Mouse (Mus musculus): ENCODE results near the gene Gtdc1.

Gtdc1 gene

DNA sequence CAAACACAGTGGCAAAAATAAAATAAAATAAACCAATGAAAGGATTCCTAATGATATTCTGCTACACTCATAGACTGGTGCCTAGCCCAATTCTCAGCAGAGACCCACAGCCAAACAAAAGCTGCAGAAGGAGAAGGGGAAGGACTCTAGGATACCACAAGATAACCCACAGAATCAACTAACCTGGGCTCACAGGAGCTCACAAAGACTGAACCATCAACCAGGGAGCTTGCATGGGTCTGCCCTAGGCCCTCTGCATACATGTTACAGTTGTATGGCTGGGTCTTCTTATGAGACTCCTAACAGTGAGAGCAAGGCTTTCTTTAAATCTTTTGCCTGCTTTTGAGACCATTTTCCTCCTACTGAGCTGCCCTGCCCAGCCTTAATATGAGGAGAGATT is 2.8 kb downstream of the Gtdc1 start:
- DNase-seq (ENCODE audit: low spot score in 2 of 2), result no peak

GRCm38 (mm10) chr2:44923056-44923883 is 4.2 kb downstream of the Gtdc1 start:
- DNase-seq (ENCODE audit: low spot score in 2 of 2), result no peak

GRCm38 (mm10) chr2:44922500-44922899 is 5.0 kb downstream of the Gtdc1 start:
- no peak for DNase-seq (ENCODE audit: low spot score in 2 of 2)

GRCm38 (mm10) chr2:44920471-44920870 is 7.0 kb downstream of the Gtdc1 start:
- DNase-seq (ENCODE audit: low spot score in 2 of 2), result no peak

DNA sequence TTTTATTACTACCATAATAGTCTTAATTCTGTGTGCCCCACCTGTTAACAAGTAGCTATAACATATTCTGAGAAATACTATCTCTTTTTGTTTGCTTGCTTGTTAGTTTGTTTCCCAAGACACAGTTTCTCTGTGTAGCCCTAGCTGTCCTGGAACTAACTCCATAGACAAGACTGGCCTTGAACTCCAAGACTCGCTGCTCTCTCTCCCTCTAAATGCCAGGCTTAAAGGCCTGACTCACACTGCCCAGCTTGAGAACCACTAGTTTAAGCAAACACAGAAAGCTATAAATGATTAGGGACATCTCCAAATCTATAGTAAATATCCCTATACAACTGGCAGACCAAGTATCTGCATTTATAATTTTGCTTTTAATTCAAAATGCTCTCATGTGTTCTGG is 8.1 kb downstream of the Gtdc1 start:
- DNase-seq (ENCODE audit: low spot score in 2 of 2), result no peak

DNA sequence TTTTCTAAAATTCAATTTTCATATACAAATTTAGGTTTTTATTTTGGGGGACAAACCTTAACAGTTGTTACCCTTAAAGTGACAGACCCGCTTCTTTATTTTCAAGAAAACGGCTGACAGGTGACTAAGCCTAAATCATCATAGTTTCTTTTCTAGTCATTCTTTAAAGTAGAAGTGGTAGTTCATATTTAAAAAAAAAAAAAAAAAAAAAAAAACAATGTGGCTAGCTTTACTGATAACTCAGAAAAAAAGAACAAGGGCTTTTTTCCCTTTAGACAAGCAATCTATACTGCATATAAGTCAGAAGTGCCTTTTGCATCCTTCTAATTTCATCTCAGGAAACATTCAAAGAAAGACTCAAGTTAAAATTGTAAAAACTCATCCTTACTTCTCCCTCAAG is 8.7 kb downstream of the Gtdc1 start:
- no peak for DNase-seq (ENCODE audit: low spot score in 2 of 2)

GRCm38 (mm10) chr2:44916286-44916685 is 11.2 kb downstream of the Gtdc1 start:
- no peak for DNase-seq (ENCODE audit: low spot score in 2 of 2)

GRCm38 (mm10) chr2:44897801-44898200 is 29.7 kb downstream of the Gtdc1 start:
- DNase-seq (ENCODE audit: low spot score in 2 of 2), result no peak

DNA sequence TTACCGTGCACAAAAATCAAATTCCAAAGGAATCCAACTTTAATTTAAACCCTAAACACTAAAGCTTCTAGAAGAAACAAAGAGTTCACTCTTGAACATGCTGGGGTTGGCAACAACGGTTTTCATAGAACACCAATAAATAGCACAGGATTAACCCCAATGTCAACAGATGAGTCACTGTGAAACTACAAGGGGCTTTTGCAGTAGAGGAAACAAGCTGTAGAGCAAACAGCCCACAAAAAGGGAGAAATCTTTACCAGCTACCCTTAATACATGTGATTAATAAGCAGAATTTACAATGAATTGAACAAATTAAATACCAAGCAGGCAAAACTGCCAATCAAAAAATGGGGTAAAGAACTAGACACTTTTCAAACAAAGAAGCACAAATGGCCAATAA is 53.7 kb downstream of the Gtdc1 start:
- DNase-seq (ENCODE audit: low spot score in 2 of 2), result no peak

DNA sequence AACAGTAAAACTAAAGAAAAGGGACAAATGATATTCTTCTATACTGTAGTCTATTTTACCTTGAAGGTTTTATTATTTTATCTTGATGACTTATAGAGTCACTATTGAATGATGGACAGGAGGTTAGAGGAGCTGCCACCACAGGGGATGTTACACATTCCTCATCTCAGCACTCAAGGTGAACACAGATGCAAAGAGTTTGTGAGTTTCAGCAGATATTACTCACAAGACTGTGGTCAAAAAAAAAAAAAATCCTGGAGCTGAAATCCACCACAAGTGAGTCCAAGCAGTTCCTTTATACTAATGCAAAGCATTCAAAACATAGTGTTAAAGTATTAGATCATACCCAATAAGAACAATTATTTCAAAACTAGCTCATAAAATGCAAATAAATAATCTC is 62.7 kb downstream of the Gtdc1 start:
- DNase-seq (ENCODE audit: low spot score in 2 of 2), result no peak

- no peak for DNase-seq (ENCODE audit: low spot score in 2 of 2)
These were observed 73.0 kb downstream of the Gtdc1 start for GRCm38 (mm10) chr2:44854475-44854874.

- no peak for DNase-seq (ENCODE audit: low spot score in 2 of 2)
These were observed 77.8 kb downstream of the Gtdc1 start for GRCm38 (mm10) chr2:44849666-44850065.

- no peak for DNase-seq (ENCODE audit: low spot score in 2 of 2)
These were observed 79.3 kb downstream of the Gtdc1 start for GRCm38 (mm10) chr2:44848156-44848555.

- DNase-seq (ENCODE audit: low spot score in 2 of 2), result no peak
These were observed 82.0 kb downstream of the Gtdc1 start for GRCm38 (mm10) chr2:44845424-44845823.

DNA sequence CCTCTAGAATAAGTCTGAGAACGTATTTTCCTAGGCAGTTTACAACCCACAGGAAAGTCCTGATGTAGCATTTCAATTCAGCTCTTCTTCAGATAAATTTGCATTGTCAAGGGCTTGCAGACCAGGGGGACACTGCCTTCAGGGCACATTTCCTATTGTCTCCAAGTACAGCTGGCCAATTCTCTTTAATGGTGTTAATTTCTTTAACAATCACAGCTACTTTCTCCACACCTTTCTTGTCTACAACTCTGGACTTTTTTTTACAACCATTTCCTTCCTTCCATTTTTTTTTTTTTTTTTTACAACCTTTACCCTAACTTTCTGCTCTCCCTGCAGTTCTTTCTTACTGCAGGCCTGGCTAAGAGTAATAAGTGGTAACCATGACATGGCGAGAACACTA is 97.7 kb downstream of the Gtdc1 start:
- DNase-seq (ENCODE audit: low spot score in 2 of 2), result no peak

DNA sequence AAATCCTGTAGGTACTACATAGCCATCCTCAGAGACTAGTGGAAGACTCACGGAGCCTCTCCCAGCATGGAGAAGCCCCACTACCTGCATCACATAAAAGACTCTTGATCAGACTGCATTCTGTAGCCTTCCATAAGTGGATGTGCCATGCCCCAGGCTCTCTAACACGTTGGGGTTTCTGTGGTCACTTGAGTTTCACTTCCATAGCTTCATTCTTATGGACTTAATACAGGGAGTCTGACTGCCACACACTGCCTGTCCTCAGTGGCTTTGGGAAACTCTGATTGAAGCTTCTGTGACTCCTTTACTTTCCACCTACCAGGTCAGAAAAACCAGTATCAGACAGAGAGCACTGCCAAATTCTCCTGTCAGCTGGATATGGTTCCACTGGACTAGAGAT is 98.1 kb downstream of the Gtdc1 start:
- no peak for DNase-seq (ENCODE audit: low spot score in 2 of 2)

GRCm38 (mm10) chr2:44826609-44827008 is 100.8 kb downstream of the Gtdc1 start:
- no peak for DNase-seq (ENCODE audit: low spot score in 2 of 2)

GRCm38 (mm10) chr2:44817787-44818186 is 109.7 kb downstream of the Gtdc1 start:
- DNase-seq (ENCODE audit: low spot score in 2 of 2), result no peak

GRCm38 (mm10) chr2:44813729-44814128 is 113.7 kb downstream of the Gtdc1 start:
- DNase-seq (ENCODE audit: low spot score in 2 of 2), result no peak

- DNase-seq (ENCODE audit: low spot score in 2 of 2), result no peak
These were observed 123.0 kb downstream of the Gtdc1 start for GRCm38 (mm10) chr2:44804497-44804896.

- no peak for DNase-seq (ENCODE audit: low spot score in 2 of 2)
These were observed 126.1 kb downstream of the Gtdc1 start for GRCm38 (mm10) chr2:44801361-44801760.

DNA sequence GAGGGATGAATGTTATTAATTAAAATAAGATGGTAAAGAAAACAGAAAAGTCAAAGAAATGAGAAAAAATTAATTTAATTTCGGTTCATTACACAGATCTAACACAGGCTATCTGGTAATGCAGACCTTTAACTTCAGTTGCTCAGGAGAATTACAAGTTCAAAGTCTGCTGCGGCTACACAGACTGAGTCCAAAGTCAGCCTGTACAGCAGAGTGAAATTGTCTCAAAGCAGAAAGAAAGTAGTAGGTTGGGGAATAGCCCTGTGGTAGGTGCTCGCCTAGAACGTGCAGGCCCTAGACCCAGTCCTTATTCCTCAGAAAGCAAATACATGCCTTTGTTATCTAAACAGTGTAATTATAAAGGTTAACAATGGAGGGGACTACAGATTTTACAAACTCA is 135.6 kb downstream of the Gtdc1 start:
- DNase-seq (ENCODE audit: low spot score in 2 of 2), result no peak

DNA sequence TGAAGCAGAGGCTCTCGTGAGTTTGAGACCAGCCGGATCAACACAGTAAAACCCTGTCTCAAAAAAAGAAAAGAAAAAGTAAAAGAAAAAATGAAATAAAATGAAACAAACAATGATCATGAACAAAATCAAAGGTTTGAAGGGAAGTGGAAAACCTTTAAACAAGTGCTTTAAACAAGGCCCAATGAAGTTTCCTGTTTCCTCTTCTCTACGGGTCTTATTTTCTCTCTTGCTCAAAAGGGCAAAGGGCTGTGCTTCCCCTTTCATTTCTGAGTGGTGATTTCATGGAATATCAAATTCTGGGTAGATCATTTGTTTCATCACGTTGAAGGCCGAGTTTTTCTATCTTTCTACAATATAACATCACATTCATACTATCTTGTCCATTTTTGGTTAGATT is 136.3 kb downstream of the Gtdc1 start:
- DNase-seq (ENCODE audit: low spot score in 2 of 2), result no peak

DNA sequence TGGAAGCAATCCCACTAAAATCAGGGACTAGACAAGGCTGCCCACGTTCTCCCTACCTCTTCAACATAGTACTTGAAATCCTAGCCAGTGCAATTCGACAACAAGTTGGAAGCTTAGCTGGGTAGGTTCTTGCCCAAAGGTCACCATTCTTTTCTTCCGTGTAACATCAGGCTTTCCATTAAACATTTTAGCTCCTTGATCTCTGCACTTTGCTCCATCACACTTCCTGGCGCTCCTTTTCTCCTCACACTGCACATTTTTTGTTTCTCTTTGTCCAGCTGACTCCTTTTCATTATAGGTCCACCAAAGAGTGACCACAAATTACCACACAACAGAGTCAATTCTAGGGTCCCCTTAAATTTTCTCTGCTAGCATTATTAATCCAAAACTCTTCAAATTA is 144.7 kb downstream of the Gtdc1 start:
- no peak for DNase-seq (ENCODE audit: low spot score in 2 of 2)

Measured in frontal cortex, postnatal 10 days (tissue).